Mouse (Mus musculus): ENCODE results near the gene Atn1.

GRCm38 (mm10) chr6:124767536-124767919 lies 11.2 kb upstream of the Atn1 start:
- no peak for TF ChIP-seq CTCF (IDR thresholded peaks at IDR 0.05; ENCODE audit: extremely low read depth, insufficient read depth, low read length)
- TF ChIP-seq POLR2A (IDR thresholded peaks at IDR 0.05; ENCODE audit: extremely low read depth, insufficient read depth, low read length), result no peak
